In genomic region chr14:80232976-80233375, GRCm38 (mm10) we compare ENCODE assay signal across 20 mouse cellular contexts.
A peak's percentile ranks its signal among the peaks of the same experiment; 100 is the strongest.
DNase-seq lines count a peak whose midpoint lies in the region; ATAC-seq and TF ChIP-seq lines count a peak whose summit lies in the region.
"Had no signal": no experiment of that assay in that cellular context is flagged by ENCODE, and none has a peak within 500 bp of the region (broad histone marks: within the 10 kb centered on the region; RNA-seq: fewer than 3 reads in every experiment).

No protein-coding gene starts in this region.

- no peaks in the 10 kb centered on the region for H3K9me3 ChIP-seq in midbrain, postnatal 0 days (ENCODE audit: low read length)
- H3K9me3 ChIP-seq in midbrain, embryonic 10.5 days (replicated peaks): no peaks in the 10 kb centered on the region
- H3K9me3 ChIP-seq: embryonic facial prominence, embryonic 15.5 days; forebrain, embryonic 15.5 days; kidney, embryonic 15.5 days; limb, embryonic 15.5 days; midbrain, embryonic 13.5 days had no signal

- no peaks in the 10 kb centered on the region for H3K27me3 ChIP-seq in midbrain, postnatal 0 days (ENCODE audit: insufficient read depth, low read length)
- no peaks in the 10 kb centered on the region for H3K27me3 ChIP-seq in midbrain, embryonic 10.5 days (ENCODE audit: low read depth, poor library complexity, severe bottlenecking)
- H3K27me3 ChIP-seq: embryonic facial prominence, embryonic 15.5 days; forebrain, embryonic 15.5 days; kidney, embryonic 15.5 days; limb, embryonic 15.5 days; midbrain, embryonic 13.5 days had no signal

- no peak overlapping the region for H3K9ac ChIP-seq in midbrain, postnatal 0 days (replicated peaks; ENCODE audit: low read length, poor library complexity, severe bottlenecking)
- H3K9ac ChIP-seq: embryonic facial prominence, embryonic 15.5 days; forebrain, embryonic 15.5 days; kidney, embryonic 15.5 days; limb, embryonic 15.5 days; liver, embryonic 14.5 days; lung, embryonic 14.5 days; midbrain, embryonic 13.5 days had no signal

- H3K4me1 ChIP-seq in midbrain, postnatal 0 days (ENCODE audit: insufficient read depth, low read length): no peaks in the 10 kb centered on the region
- H3K4me1 ChIP-seq in midbrain, embryonic 10.5 days: no peaks in the 10 kb centered on the region
- H3K4me1 ChIP-seq: embryonic facial prominence, embryonic 15.5 days; forebrain, embryonic 15.5 days; kidney, embryonic 15.5 days; limb, embryonic 15.5 days; midbrain, embryonic 13.5 days had no signal

- no peaks in the 10 kb centered on the region for H3K36me3 ChIP-seq in midbrain, postnatal 0 days (ENCODE audit: insufficient read depth, low read length)
- H3K36me3 ChIP-seq in midbrain, embryonic 10.5 days: no peaks in the 10 kb centered on the region
- H3K36me3 ChIP-seq: embryonic facial prominence, embryonic 15.5 days; forebrain, embryonic 15.5 days; kidney, embryonic 15.5 days; limb, embryonic 15.5 days; midbrain, embryonic 13.5 days had no signal

- DNase-seq in midbrain, postnatal 0 days (ENCODE audit: low spot score): peak; percentile 83
- no peak for DNase-seq in midbrain, embryonic 10.5 days (ENCODE audit: low spot score)
- DNase-seq in cerebellum, adult 18-20 months: peak; percentile 31 to 44
- peak; percentile 77 to 85 for DNase-seq in cerebellum, postnatal 14 days
- DNase-seq in gastrocnemius, postnatal 4 days (ENCODE audit: low spot score in 2 of 2): no peak
- no peak for DNase-seq in thymus, postnatal 0 days (ENCODE audit: low spot score)
- no peak for DNase-seq in gastrocnemius, postnatal 14 days
- DNase-seq: adrenal gland, postnatal 10 days; gastrocnemius, postnatal 25 days; kidney, adult 11 months; kidney, postnatal 4 days; lung, embryonic 14.5 days; thymus, postnatal 25 days had no signal

- TF ChIP-seq CTCF in midbrain, postnatal 0 days (IDR thresholded peaks at IDR 0.05): no peak

- no peak overlapping the region for H3K4me2 ChIP-seq in midbrain, postnatal 0 days (ENCODE audit: low read depth, low read length, poor library complexity, severe bottlenecking)
- H3K4me2 ChIP-seq: embryonic facial prominence, embryonic 15.5 days; forebrain, embryonic 15.5 days; kidney, embryonic 15.5 days; limb, embryonic 15.5 days; lung, embryonic 14.5 days; midbrain, embryonic 13.5 days had no signal

- WGBS in midbrain, postnatal 0 days: 72% methylated on average over 3 of the region's 3 CpGs
- 73% methylated on average over 3 of the region's 3 CpGs for WGBS in midbrain, embryonic 10.5 days

- no peak overlapping the region for H3K4me3 ChIP-seq in midbrain, postnatal 0 days (ENCODE audit: low read depth, low read length)
- no peak overlapping the region for H3K4me3 ChIP-seq in midbrain, embryonic 10.5 days
- H3K4me3 ChIP-seq: embryonic facial prominence, embryonic 15.5 days; forebrain, embryonic 15.5 days; kidney, embryonic 15.5 days; left cerebral cortex, adult 2 months; limb, embryonic 15.5 days; midbrain, embryonic 13.5 days had no signal

- intact Hi-C loops in gastrocnemius, postnatal 14 days (cut with DNase I; ENCODE audit: low total_unique reads): no loop called here

- H3K27ac ChIP-seq in midbrain, postnatal 0 days (ENCODE audit: low read depth, low read length): no peak overlapping the region
- H3K27ac ChIP-seq in midbrain, embryonic 10.5 days (replicated peaks): no peak overlapping the region
- H3K27ac ChIP-seq: embryonic facial prominence, embryonic 15.5 days; forebrain, embryonic 15.5 days; kidney, embryonic 15.5 days; left cerebral cortex, adult 2 months; limb, embryonic 15.5 days; liver, embryonic 14.5 days; midbrain, embryonic 13.5 days had no signal

- no peak for ATAC-seq in midbrain, postnatal 0 days (ENCODE audit: low FRiP score)
- ATAC-seq: forebrain, embryonic 15.5 days; midbrain, embryonic 13.5 days had no signal

Comparison
In these comparisons a context has a peak if more than half of its experiments do, and no peak if none do; other contexts are left out.
1. DNase-seq: peak in midbrain, postnatal 0 days (single experiment), cerebellum, adult 18-20 months (2 of 2) and cerebellum, postnatal 14 days (2 of 2); none in midbrain, embryonic 10.5 days (single experiment), gastrocnemius, postnatal 4 days (0 of 2), thymus, postnatal 0 days (single experiment) and gastrocnemius, postnatal 14 days (single experiment).